Mouse (Mus musculus) embryonic facial prominence, embryonic 15.5 days (tissue): ENCODE measurements at regions not wholly inside any gene's neighbourhood (a gene's known extent, or its start where the extent isn't known, plus 50 kb on each side); places are given as distances from the start of the nearest gene placed in this dataset. TPM values are rescaled to one million over a fixed set of nuclear protein-coding genes. Genes with fewer than 3 reads are reported as not detected.

Source experiments
- microRNA-seq: library from miRNA; unstranded; fragments of <30 nt; microRNA quantifications from one replicate; pipeline ENCODE4, GENCODE M21; 2016; ENCODE audit warnings: borderline number of aligned reads

Small RNA genes in the stretch of these regions (microRNA-seq; reads per million reads assigned to microRNA genes)
- not detected for gene Gm23061
